Mouse (Mus musculus) lung, embryonic 16.5 days (tissue): Measurements from ENCODE around the gene Akap13. TPM values are rescaled to one million over a fixed set of nuclear protein-coding genes. Genes with fewer than 3 reads are reported as not detected.

ENCODE experiments used
- ATAC-seq: fragments of 200-750 bp; cut with Nextera tagmentation; 2 replicates; pipeline ENCODE4 v1.8.0; 2017; ENCODE audit warnings: low read depth, mild to moderate bottlenecking, moderate library complexity
- H3K27ac ChIP-seq: fragments of 300-500 bp; sonication (generic); 2 replicates; pipeline ENCODE4 v1.5.1; 2014; ENCODE audit warnings: mild to moderate bottlenecking, control low read depth, low read length
- H3K27me3 ChIP-seq: fragments of 300-500 bp; sonication (generic); 2 replicates; pipeline ENCODE4 v1.6.1; 2014; ENCODE audit warnings: low read depth, low read length, mixed read lengths; ENCODE audit not compliant: control insufficient read depth, insufficient read depth
- H3K36me3 ChIP-seq: fragments of 300-500 bp; sonication (generic); 2 replicates; pipeline ENCODE4 v1.6.1; 2014; ENCODE audit warnings: low read length; ENCODE audit not compliant: control insufficient read depth, insufficient read depth
- H3K4me1 ChIP-seq: fragments of 300-500 bp; sonication (generic); replicated peaks from 2 replicates; pipeline ENCODE4 v1.6.1; 2014; ENCODE audit warnings: low read length, mixed read lengths; ENCODE audit not compliant: control insufficient read depth, insufficient read depth
- H3K4me2 ChIP-seq: fragments of 300-500 bp; sonication (generic); 2 replicates; pipeline ENCODE4 v1.6.1; 2014; ENCODE audit warnings: low read depth, low read length, control low read depth
- H3K4me3 ChIP-seq: fragments of 300-500 bp; sonication (generic); 2 replicates; pipeline ENCODE4 v1.5.1; 2014; ENCODE audit warnings: mild to moderate bottlenecking, low read length, control low read depth
- H3K9ac ChIP-seq: fragments of 300-500 bp; sonication (generic); 2 replicates; pipeline ENCODE4 v1.6.1; 2014; ENCODE audit warnings: low read length, control low read depth
- H3K9me3 ChIP-seq: fragments of 300-500 bp; sonication (generic); 2 replicates; pipeline ENCODE4 v1.6.1; 2016; ENCODE audit warnings: low read length; ENCODE audit not compliant: control insufficient read depth
- WGBS: fragments of 180-500 bp; shearing (Covaris S2); extraction: QIAGEN DNeasy Blood & Tissue Kit; methylation state at CpG from one replicate; pipeline ENCODE4 v1.1.7; 2014; 5-methylcytosine and 5-hydroxymethylcytosine counted together
- polyA plus RNA-seq: library from polyadenylated mRNA; unstranded; fragments of >200 nt; fragmentation: Nextera tagmentation; extraction: Ambion mirVana; gene quantifications from 2 replicates; pipeline ENCODE4 v1.2.1, GENCODE M21; 2015

Akap13 gene
- polyA plus RNA-seq, 1 experiment from 2014 or later: 39.0 TPM

DNA sequence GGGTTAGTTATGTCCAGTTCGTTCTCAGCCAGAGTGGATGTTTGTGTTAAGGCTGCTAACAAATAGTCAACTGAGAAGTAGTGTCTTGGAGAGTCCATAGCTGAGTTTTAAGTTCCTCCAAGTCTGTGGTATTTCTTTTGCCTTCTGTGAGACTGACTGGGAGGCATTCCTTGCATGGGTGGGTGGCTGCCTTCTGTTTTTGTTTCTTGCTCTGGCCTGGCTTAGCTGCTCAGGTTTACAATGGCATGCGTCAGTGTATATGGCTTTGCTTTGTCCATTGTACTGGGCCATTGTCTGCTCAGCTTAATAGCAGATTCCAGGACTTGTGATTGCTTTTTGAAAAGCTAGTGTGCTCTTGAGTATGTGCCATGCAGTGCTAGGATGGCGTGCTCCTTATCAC lies 65.9 kb downstream of the Akap13 start:
- no peaks in the 10 kb centered on the region for H3K36me3 ChIP-seq
- WGBS: 42% methylated on average over 3 of the region's 3 CpGs
- H3K4me2 ChIP-seq: no peak overlapping the region
- no peak overlapping the region for H3K4me3 ChIP-seq
- H3K9me3 ChIP-seq: no peaks in the 10 kb centered on the region
- no peak overlapping the region for H3K9ac ChIP-seq
- H3K4me1 ChIP-seq: peaks cover 21% of the 10 kb centered on the region
- no peak overlapping the region for H3K27ac ChIP-seq
- no peak for ATAC-seq
- H3K27me3 ChIP-seq: no peaks in the 10 kb centered on the region

DNA sequence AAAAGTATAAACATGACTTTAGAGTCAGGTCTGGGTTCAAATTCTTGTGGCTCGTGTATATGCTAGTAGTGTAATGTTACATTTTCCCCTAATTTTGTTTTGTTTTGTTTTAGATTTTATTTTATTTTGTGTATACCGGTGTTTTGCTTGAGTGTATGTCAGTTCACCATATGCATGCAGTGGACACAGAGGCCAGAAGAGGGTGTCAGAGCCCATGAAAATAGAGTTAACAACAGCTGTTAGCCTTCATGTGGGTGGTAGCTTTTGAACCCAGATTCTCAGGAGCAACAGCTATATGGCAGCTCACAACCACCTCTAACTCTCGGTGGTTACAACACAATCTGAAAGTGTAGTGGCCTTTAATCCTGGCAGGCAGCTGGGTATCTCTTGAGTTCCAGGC lies 66.9 kb downstream of the Akap13 start:
- H3K36me3 ChIP-seq: no peaks in the 10 kb centered on the region
- no peaks in the 10 kb centered on the region for H3K9me3 ChIP-seq
- ATAC-seq: no peak
- no peak overlapping the region for H3K4me3 ChIP-seq
- 78% methylated on average over 3 of the region's 3 CpGs for WGBS
- H3K4me1 ChIP-seq: peaks cover 26% of the 10 kb centered on the region
- H3K27ac ChIP-seq: no peak overlapping the region
- H3K4me2 ChIP-seq: no peak overlapping the region
- H3K9ac ChIP-seq: no peak overlapping the region
- no peaks in the 10 kb centered on the region for H3K27me3 ChIP-seq

DNA sequence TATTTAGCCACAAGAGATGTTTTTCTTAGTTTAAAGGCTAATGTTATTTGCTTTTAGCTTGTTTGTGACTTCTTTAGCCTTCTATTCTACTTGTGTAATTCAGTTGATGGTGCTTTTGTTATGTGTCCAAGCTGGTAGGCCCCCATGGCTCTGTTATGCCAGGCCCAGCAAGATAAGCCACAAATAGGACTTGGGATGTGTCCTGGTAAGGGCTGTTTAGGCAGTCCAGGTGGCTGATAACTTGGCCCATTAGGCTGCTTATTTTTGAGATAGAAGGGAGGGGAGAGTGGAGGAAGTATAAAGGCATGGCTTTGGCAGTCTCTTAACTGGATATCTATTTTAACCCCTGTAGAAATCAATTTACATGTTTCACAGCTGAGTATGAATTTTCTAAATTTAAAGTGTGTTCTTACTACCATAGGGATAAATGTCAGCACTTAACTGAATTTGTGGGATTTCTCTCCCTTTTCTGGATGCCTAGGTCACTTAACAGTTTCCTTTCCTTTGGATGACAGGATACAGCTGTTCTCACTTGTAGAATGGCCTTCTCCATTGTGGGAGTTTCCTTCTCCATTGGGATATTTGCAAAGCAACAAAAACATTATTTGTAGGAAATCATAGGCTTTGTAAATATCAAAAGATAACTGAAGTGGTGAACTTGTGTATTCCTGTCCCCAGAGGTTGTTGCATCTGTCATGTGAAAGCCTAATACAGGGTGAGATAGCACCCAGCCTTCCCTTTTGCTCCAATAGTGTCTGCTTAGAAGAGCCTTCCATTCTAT lies 69.6 kb downstream of the Akap13 start:
- ATAC-seq: no peak
- H3K4me1 ChIP-seq: peaks cover 26% of the 10 kb centered on the region
- H3K27me3 ChIP-seq: no peaks in the 10 kb centered on the region
- peak overlapping the region; percentile 58; the same call in 1 of the 2 replicates for H3K27ac ChIP-seq
- H3K4me3 ChIP-seq: no peak overlapping the region
- H3K4me2 ChIP-seq: no peak overlapping the region
- no peaks in the 10 kb centered on the region for H3K36me3 ChIP-seq
- no peak overlapping the region for H3K9ac ChIP-seq
- no peaks in the 10 kb centered on the region for H3K9me3 ChIP-seq

DNA sequence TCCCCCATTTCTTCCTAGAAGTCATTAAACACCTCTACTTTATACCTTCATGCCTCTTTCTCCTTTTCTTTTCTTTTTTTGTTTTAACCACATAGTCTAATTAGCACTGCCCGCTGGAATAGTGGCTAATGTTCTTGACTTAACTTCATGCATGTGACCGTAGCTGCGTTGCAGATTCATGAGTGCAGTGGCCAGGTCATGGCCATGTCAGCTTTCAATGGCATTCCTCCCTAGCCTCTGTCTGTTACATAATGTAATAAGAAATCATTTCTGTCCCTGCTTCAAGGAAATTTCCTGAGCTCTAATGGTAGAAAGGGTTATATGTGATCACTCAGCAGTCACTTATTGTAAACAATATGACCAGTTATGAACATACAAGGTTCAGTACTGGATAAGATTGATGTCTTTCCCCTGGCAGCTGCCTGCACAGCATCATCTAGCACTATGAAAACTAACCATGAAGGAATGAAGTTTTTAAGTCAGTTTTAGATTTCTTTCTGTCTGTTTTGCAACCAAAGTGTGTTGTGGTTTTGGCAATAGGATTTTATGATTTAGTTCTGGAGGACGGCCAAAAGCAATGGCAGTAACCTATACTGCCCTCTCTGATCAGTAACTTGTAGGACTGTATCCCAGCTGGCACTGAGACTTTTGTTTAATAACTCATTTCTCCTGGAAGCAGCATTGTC lies 70.5 kb downstream of the Akap13 start:
- peak overlapping the region; percentile 50 for H3K27ac ChIP-seq
- no peaks in the 10 kb centered on the region for H3K36me3 ChIP-seq
- no peak overlapping the region for H3K4me2 ChIP-seq
- H3K27me3 ChIP-seq: no peaks in the 10 kb centered on the region
- H3K9ac ChIP-seq: no peak overlapping the region
- H3K4me3 ChIP-seq: no peak overlapping the region
- peaks cover 26% of the 10 kb centered on the region for H3K4me1 ChIP-seq
- WGBS: 34% methylated on average over 4 of the region's 4 CpGs
- no peaks in the 10 kb centered on the region for H3K9me3 ChIP-seq
- ATAC-seq: peak; percentile 94

DNA sequence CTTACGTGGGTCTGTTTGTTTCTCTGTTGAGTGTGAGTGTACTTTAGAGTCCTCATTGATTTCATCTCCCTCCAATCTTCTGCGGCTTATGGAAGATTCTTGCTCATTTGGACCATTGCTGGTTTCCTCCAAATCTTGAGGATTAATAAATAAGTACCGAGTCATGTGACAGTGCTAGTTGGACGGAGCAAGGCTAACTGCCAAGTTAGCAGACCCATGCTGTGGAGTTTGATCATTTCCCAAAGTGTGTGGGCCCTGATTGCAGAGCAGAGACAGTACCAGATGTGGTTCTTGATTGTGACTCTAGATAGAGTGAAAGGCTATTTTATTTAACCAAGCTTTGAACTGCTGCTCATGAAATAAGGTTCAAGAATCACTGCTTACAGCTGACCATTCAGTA lies 73.4 kb downstream of the Akap13 start:
- H3K4me1 ChIP-seq: peaks cover 21% of the 10 kb centered on the region
- H3K27ac ChIP-seq: no peak overlapping the region
- no peak overlapping the region for H3K4me3 ChIP-seq
- WGBS: 56% methylated on average over 4 of the region's 4 CpGs
- no peak overlapping the region for H3K4me2 ChIP-seq
- ATAC-seq: no peak
- no peaks in the 10 kb centered on the region for H3K27me3 ChIP-seq
- H3K36me3 ChIP-seq: no peaks in the 10 kb centered on the region
- H3K9ac ChIP-seq: no peak overlapping the region
- no peaks in the 10 kb centered on the region for H3K9me3 ChIP-seq

DNA sequence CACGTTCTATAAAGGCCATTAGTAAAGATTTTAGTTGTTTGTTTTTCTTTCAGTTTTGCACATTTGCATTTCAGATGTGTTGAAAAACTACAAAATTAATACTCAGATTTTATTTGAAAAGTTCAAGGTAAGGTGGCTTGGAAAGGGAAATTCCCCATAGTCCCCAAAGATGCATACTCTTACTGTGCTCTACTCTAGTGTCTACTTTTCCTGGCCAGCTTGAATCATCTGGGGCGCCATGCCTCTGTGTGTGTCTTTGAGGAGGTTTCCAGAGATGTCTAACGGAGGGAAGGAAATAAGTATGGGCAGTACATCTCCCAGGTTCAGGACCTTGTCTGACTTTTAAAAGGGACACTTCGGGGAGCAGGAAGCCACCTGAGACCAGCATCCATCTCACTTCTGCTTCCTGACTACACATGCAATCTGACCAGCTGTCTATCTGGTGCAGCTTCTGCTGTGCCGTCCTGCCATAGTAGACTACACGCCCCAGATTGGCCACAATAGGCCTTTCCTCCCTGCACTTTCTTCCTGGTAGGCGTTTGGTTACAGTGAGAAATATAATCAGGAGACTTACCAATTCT lies 74.6 kb downstream of the Akap13 start:
- Histone ChIP-seq H3K27me3 (no peaks in the 10 kb centered on the region), H3K4me1 (peaks cover 19% of the 10 kb centered on the region), H3K4me3 (no peak overlapping the region), H3K9ac (no peak overlapping the region), H3K27ac (no peak overlapping the region), H3K36me3 (no peaks in the 10 kb centered on the region), H3K4me2 (no peak overlapping the region), H3K9me3 (no peaks in the 10 kb centered on the region)
- 78% methylated on average over 7 of the region's 7 CpGs for WGBS
- ATAC-seq: no peak

DNA sequence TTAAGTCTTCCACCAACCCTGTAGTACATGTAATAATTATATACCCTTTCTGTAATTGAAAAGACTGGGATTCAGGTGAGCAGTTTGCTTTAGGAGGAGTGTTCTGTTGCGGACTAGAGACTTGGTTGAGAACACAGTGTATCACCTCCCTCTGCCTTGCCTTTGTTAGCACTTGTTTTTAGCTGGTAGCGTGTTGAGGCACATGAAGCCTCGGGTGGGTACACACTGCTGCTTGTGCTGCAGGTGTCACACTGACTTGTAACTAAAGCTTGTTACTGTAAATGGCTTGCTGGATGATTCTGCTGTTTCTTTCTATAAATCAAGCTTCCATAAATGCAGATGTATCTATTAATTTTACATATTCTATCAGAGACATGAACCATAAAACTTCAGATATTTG lies 75.3 kb downstream of the Akap13 start:
- Histone ChIP-seq H3K27me3 (no peaks in the 10 kb centered on the region), H3K4me3 (no peak overlapping the region), H3K27ac (no peak overlapping the region), H3K36me3 (no peaks in the 10 kb centered on the region), H3K4me1 (peaks cover 14% of the 10 kb centered on the region), H3K4me2 (no peak overlapping the region), H3K9me3 (no peaks in the 10 kb centered on the region), H3K9ac (no peak overlapping the region)
- ATAC-seq: no peak
- WGBS: 92% methylated on average over 3 of the region's 3 CpGs

DNA sequence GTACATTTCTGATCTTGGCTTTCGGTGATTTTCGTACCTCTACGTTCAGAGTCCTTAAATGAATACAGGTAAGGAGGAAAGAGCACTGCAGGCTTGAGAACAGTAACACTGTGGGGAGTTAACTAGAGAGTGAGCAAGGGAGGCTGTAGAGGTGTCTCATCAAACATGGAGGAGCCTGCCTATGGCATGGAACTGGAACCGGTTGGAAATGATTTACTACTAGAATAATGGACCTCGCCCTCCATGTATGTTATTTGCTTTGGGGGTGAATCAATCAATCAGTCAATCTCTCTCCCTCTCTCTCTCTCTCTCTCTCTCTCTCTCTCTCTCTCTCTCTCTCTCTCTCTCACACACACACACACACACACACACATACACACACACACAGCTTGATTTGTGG lies 77.7 kb downstream of the Akap13 start:
- Histone ChIP-seq H3K4me1 (peaks cover 3% of the 10 kb centered on the region), H3K4me3 (no peak overlapping the region), H3K36me3 (no peaks in the 10 kb centered on the region), H3K4me2 (no peak overlapping the region), H3K9ac (no peak overlapping the region), H3K27ac (no peak overlapping the region), H3K9me3 (no peaks in the 10 kb centered on the region), H3K27me3 (no peaks in the 10 kb centered on the region)
- no peak for ATAC-seq
- 84% methylated on average over 5 of the region's 5 CpGs for WGBS

DNA sequence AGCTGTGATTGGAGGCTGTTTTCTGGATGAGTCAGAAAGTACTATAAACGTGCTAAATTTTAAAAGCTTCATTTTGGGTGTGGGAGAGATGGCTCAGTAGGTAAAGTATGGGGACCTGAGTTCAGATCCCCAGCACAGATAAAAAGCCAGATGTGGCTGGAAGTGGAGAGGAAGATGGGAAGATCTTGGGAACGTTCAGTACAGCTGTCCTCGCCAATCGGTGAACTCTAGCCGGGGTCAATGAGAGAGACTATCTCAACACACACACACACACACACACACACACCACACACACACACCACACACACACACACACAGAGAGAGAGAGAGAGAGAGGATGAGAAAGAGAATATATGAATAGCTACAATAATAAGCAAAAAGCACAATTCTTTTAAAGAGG lies 81.0 kb downstream of the Akap13 start:
- WGBS: 70% methylated on average over 5 of the region's 5 CpGs
- Histone ChIP-seq H3K4me3 (no peak overlapping the region), H3K36me3 (no peaks in the 10 kb centered on the region), H3K9me3 (no peaks in the 10 kb centered on the region), H3K27me3 (no peaks in the 10 kb centered on the region), H3K4me2 (no peak overlapping the region), H3K9ac (no peak overlapping the region), H3K27ac (no peak overlapping the region), H3K4me1 (no peaks in the 10 kb centered on the region)
- no peak for ATAC-seq
